Comparison of ENCODE assay signal across 8 mouse cellular contexts in the genomic region with DNA sequence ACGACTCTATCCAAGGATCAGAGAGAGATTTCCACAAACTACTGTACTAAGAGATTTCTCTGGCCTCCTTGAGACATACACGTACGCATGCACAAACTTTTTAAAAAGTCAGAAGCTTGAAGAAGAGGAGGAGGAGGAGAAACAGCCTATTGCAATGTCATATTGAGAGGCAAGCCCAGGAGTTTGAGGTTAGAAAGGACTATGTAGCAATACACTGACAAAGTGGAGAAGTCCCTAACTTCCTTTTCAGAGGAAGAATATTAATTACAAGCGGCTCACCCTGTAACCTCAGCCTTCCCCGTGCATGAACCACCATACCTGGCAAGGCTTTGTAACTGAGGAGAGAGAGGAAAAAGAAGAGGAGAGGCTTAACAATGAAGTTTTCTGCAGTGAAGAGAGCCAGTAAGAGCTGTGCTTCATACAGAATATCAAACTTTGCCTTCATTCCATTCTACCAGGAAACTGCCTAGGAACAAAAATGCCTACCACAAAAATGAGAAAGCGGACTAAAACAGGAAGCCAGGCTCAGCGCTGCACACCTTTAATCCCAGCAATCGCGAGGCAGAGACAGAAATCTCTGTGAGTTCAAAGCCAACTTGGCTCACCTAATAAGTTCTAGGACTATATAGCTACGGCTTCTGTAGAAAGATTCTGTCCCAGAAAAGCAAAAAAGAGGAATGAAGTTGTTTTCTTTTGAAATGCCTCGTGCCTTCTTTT. TPM values are rescaled to one million over a fixed set of nuclear protein-coding genes. Genes with fewer than 3 reads are reported as not detected.
DNase-seq lines count a peak whose midpoint lies in the region; ATAC-seq and TF ChIP-seq lines count a peak whose summit lies in the region.

No protein-coding gene starts in this region.

- ATAC-seq in kidney, embryonic 15.5 days (replicated peaks; ENCODE audit: low FRiP score): no peak
- ATAC-seq in intestine, embryonic 15.5 days: 0 out of 2 replicates have a peak, but pooled peaks have one; percentile 10
- ATAC-seq in monocyte, adult 5-6 weeks (replicated peaks; ENCODE audit: insufficient number of reproducible peaks, low FRiP score, low TSS enrichment, poor library complexity, severe bottlenecking): peak; percentile 75

- H3K9me3 ChIP-seq in kidney, embryonic 15.5 days (replicated peaks): 0 out of 2 replicates have a peak, but pooled peaks cover 2% of the 10 kb centered on the region
- H3K9me3 ChIP-seq in intestine, embryonic 15.5 days: no peaks in the 10 kb centered on the region

- H3K4me1 ChIP-seq in kidney, embryonic 15.5 days: peaks cover 34% of the 10 kb centered on the region
- H3K4me1 ChIP-seq in bone marrow macrophage, adult 2 months (ENCODE audit: control insufficient read depth, insufficient read depth, low read length): peaks cover 29% of the 10 kb centered on the region
- peaks cover 20% of the 10 kb centered on the region for H3K4me1 ChIP-seq in intestine, embryonic 15.5 days (replicated peaks)

- H3K36me3 ChIP-seq in kidney, embryonic 15.5 days: peaks cover 19% of the 10 kb centered on the region
- H3K36me3 ChIP-seq in intestine, embryonic 15.5 days: no peaks in the 10 kb centered on the region

- 26% methylated on average over 11 of the region's 11 CpGs for WGBS in kidney, embryonic 15.5 days
- WGBS in intestine, embryonic 15.5 days: 25% methylated on average over 11 of the region's 11 CpGs

- no peak for TF ChIP-seq POLR2A in bone marrow macrophage, adult 2 months (IDR thresholded peaks at IDR 0.05; ENCODE audit: borderline replicate concordance, low read depth, low read length)

- H3K4me3 ChIP-seq in kidney, embryonic 15.5 days (replicated peaks): peak overlapping the region; percentile 89
- peak overlapping the region; percentile 92 for H3K4me3 ChIP-seq in bone marrow macrophage, adult 2 months (ENCODE audit: insufficient read depth, low read length)
- H3K4me3 ChIP-seq in intestine, embryonic 15.5 days (replicated peaks): peak overlapping the region; percentile 93

- DNase-seq in kidney, adult 11 months: no peak
- DNase-seq in left cerebral cortex, postnatal 4 days: no peak
- DNase-seq in gastrocnemius, postnatal 25 days: no peak
- no peak for DNase-seq in retina, postnatal 1 day

- no peak for TF ChIP-seq CTCF in bone marrow macrophage, adult 2 months (IDR thresholded peaks at IDR 0.05; ENCODE audit: low read depth, low read length)

- peak overlapping the region; percentile 87 for H3K27ac ChIP-seq in kidney, embryonic 15.5 days
- peak overlapping the region; percentile 89 for H3K27ac ChIP-seq in bone marrow macrophage, adult 2 months (ENCODE audit: insufficient read depth, low read depth, low read length)
- H3K27ac ChIP-seq in intestine, embryonic 15.5 days: no peak overlapping the region

- H3K9ac ChIP-seq in kidney, embryonic 15.5 days: peak overlapping the region; percentile 84
- H3K9ac ChIP-seq in intestine, embryonic 15.5 days: peak overlapping the region; percentile 90

- intact Hi-C loops in left cerebral cortex, postnatal 4 days (cut with DNase I): no loop called here

- peak overlapping the region; percentile 81 for H3K4me2 ChIP-seq in kidney, embryonic 15.5 days
- peak overlapping the region; percentile 94 for H3K4me2 ChIP-seq in intestine, embryonic 15.5 days (replicated peaks)

- no peaks in the 10 kb centered on the region for H3K27me3 ChIP-seq in kidney, embryonic 15.5 days
- no peaks in the 10 kb centered on the region for H3K27me3 ChIP-seq in intestine, embryonic 15.5 days (replicated peaks)

RNA-seq across cellular contexts. Expression of a gene that starts 0.5 kb away (rescaled TPM):
- 14.0 and 14.1 TPM in 2 replicates for polyA plus RNA-seq in kidney, embryonic 15.5 days (2015; fragmentation: Nextera tagmentation; extraction: Ambion mirVana)
- polyA plus RNA-seq in bone marrow macrophage, adult 2 months (2012; ENCODE audit: insufficient read depth, insufficient read length, missing spikeins): 7.2 and 8.0 TPM in 2 replicates
- 17.5 and 18.3 TPM in 2 replicates for polyA plus RNA-seq in intestine, embryonic 15.5 days (2015; fragmentation: Nextera tagmentation; extraction: Ambion mirVana)
- total RNA-seq in monocyte, adult 5-6 weeks (2017): 5.4 to 10.9 TPM (median 7.5 TPM) in 3 replicates
- total RNA-seq in left cerebral cortex, postnatal 4 days (2021): 10 to 100 TPM; 16.2 to 17.1 TPM
- total RNA-seq in gastrocnemius, postnatal 25 days (2021): 1 to 10 TPM; 2.3 to 2.9 TPM

RNA-seq across cellular contexts. Expression of a gene that starts 28.2 kb away (rescaled TPM):
- polyA plus RNA-seq in kidney, embryonic 15.5 days (2015; fragmentation: Nextera tagmentation; extraction: Ambion mirVana): 41.2 and 41.3 TPM in 2 replicates
- polyA plus RNA-seq in bone marrow macrophage, adult 2 months (2012; ENCODE audit: insufficient read depth, insufficient read length, missing spikeins): 33.0 and 42.4 TPM in 2 replicates
- polyA plus RNA-seq in intestine, embryonic 15.5 days (2015; fragmentation: Nextera tagmentation; extraction: Ambion mirVana): 34.4 and 35.9 TPM in 2 replicates
- total RNA-seq in monocyte, adult 5-6 weeks (2017): 21.1 to 36.1 TPM (median 30.5 TPM) in 3 replicates
- total RNA-seq in left cerebral cortex, postnatal 4 days (2021): 10 to 100 TPM; 16.5 to 17.8 TPM
- total RNA-seq in gastrocnemius, postnatal 25 days (2021): 10 to 100 TPM; 14.3 to 14.9 TPM

RNA-seq across cellular contexts. Expression of a gene that starts 34.7 kb away (rescaled TPM):
- polyA plus RNA-seq in kidney, embryonic 15.5 days (2015; fragmentation: Nextera tagmentation; extraction: Ambion mirVana): not detected in 2 replicates
- not detected in 2 replicates for polyA plus RNA-seq in bone marrow macrophage, adult 2 months (2012; ENCODE audit: insufficient read depth, insufficient read length, missing spikeins)
- not detected in 2 replicates for polyA plus RNA-seq in intestine, embryonic 15.5 days (2015; fragmentation: Nextera tagmentation; extraction: Ambion mirVana)
- not detected in 3 replicates for total RNA-seq in monocyte, adult 5-6 weeks (2017)
- under 1 TPM in 1 of 2 experiments, not detected in 1; 0.14 TPM for total RNA-seq in left cerebral cortex, postnatal 4 days (2021)
- not detected for total RNA-seq in gastrocnemius, postnatal 25 days (2021)

RNA-seq across cellular contexts. Expression of a gene that starts 37.7 kb away (rescaled TPM):
- polyA plus RNA-seq in kidney, embryonic 15.5 days (2015; fragmentation: Nextera tagmentation; extraction: Ambion mirVana): 37.8 and 39.0 TPM in 2 replicates
- 12.5 and 15.0 TPM in 2 replicates for polyA plus RNA-seq in bone marrow macrophage, adult 2 months (2012; ENCODE audit: insufficient read depth, insufficient read length, missing spikeins)
- 34.3 and 35.8 TPM in 2 replicates for polyA plus RNA-seq in intestine, embryonic 15.5 days (2015; fragmentation: Nextera tagmentation; extraction: Ambion mirVana)
- 15.4 to 18.4 TPM (median 16.3 TPM) in 3 replicates for total RNA-seq in monocyte, adult 5-6 weeks (2017)
- total RNA-seq in left cerebral cortex, postnatal 4 days (2021): 1 to 10 TPM; 6.6 to 6.9 TPM
- total RNA-seq in gastrocnemius, postnatal 25 days (2021): 10 to 100 TPM; 12.6 to 13.9 TPM

RNA-seq across cellular contexts. Expression of a gene that starts 59.4 kb away (rescaled TPM):
- polyA plus RNA-seq in kidney, embryonic 15.5 days (2015; fragmentation: Nextera tagmentation; extraction: Ambion mirVana): 53.7 and 55.2 TPM in 2 replicates
- 13.0 and 14.5 TPM in 2 replicates for polyA plus RNA-seq in bone marrow macrophage, adult 2 months (2012; ENCODE audit: insufficient read depth, insufficient read length, missing spikeins)
- polyA plus RNA-seq in intestine, embryonic 15.5 days (2015; fragmentation: Nextera tagmentation; extraction: Ambion mirVana): 125 and 142 TPM in 2 replicates
- total RNA-seq in monocyte, adult 5-6 weeks (2017): not detected in 3 replicates
- 10 to 100 TPM; 51.5 to 51.9 TPM for total RNA-seq in left cerebral cortex, postnatal 4 days (2021)
- 1 to 10 TPM in 1 of 2 experiments, under 1 TPM in 1; 0.83 to 4.1 TPM for total RNA-seq in gastrocnemius, postnatal 25 days (2021)
